Mouse (Mus musculus): ENCODE results near the gene Tlr3. TPM values are rescaled to one million over a fixed set of nuclear protein-coding genes. Genes with fewer than 3 reads are reported as not detected.

Tlr3 gene
- 2.8 TPM for total RNA-seq (2023)

DNA sequence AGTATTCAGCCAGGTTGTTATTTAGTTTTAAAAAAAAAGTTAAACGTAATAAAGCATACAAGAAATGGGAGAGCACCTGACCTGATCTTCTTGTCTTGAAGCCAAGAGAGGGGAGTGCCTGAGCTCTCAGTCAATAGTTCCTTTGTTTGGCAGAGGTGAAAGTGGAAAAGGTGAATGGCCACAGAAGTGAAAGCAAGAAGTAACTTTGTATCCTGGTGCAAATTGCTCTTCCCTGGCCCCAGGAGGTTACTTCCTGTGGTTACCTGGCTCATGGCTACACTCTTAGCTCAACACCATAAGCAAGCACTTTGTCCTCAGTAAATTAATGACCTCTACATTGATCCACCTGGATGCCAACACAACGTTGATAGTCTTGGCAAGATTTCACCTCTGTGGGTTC is at the start of gene Tlr3:
Gene Tlr3, minus strand, starts transcription at position 199 of the 400 bp plus-strand sequence.

DNA sequence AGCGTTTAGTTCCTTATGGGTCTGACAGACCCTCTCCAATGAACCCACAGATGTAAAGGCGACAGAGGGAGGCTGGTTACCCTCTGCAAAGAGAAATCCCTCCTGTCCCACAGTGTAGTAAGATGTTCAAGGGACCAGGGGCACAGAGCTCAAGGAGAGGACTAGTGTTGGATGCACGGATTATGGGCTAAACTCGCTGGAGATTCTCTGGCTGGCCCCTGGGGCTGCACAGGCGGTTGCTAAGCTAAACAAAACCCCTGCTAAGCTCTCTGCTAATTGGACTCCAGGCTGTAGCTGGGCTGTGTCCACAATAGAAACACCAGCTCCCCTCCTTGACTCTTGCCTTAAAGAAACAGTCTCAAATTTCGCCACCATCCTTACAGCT is 28.9 kb downstream of the Tlr3 start, which contains the start of gene Fam149a:
Gene Fam149a, minus strand, starts transcription at position 329 of the 385 bp plus-strand sequence.

Other genes with a start within 250 kb of the Tlr3 start
- gene F11, start 149.0 kb downstream of the Tlr3 start, total RNA-seq (2023), result not detected
- gene Klkb1, start 116.2 kb downstream of the Tlr3 start, total RNA-seq (2023), result not detected
- gene Gm45753, start 102.6 kb downstream of the Tlr3 start, total RNA-seq (2023), result not detected
- 6.9 TPM for gene Cyp4v3, start 77.9 kb downstream of the Tlr3 start, total RNA-seq (2023)
- gene Fam149a, start 28.8 kb downstream of the Tlr3 start, total RNA-seq (2023), result 0.18 TPM
- gene Sorbs2, start 96.7 kb upstream of the Tlr3 start, total RNA-seq (2023), result 1.3 TPM